Mouse (Mus musculus): ENCODE results near the gene Spaca4. TPM values are rescaled to one million over a fixed set of nuclear protein-coding genes. Genes with fewer than 3 reads are reported as not detected.
A peak's percentile ranks its signal among the peaks of the same experiment; 100 is the strongest.

Spaca4 gene
- total and polyA plus RNA-seq, 3 experiments = not detected

- Histone ChIP-seq H3K36me3 (ENCODE audit: control insufficient read depth, insufficient read depth, low read length) (no peaks in the 10 kb centered on the region), H3K4me1 (ENCODE audit: control insufficient read depth, insufficient read depth, low read length) (peaks cover 19% of the 10 kb centered on the region), H3K79me2 (replicated peaks; ENCODE audit: control insufficient read depth, insufficient read depth, low read length) (no peaks in the 10 kb centered on the region), H3K27me3 (ENCODE audit: control insufficient read depth, insufficient read depth, low read length) (no peaks in the 10 kb centered on the region), H3K27ac (peak overlapping the region; percentile 93), H3K9ac (ENCODE audit: low read depth, low read length) (no peak overlapping the region), H3K4me3 (no peak overlapping the region)
- intact Hi-C loops (cut with DNase I) = loop anchor here (1.0 to 10.0 kb wide), 5 partner anchors 40 to 128 kb away; partner anchors contain the start of gene Hsd17b14
- DNase-seq = peak; percentile 86
- WGBS = 32% methylated on average over 14 of the region's 14 CpGs
- TF ChIP-seq CTCF (IDR thresholded peaks at IDR 0.05) (0 out of 2 replicates have a peak, but pooled peaks have one; percentile 98), POLR2A (IDR thresholded peaks at IDR 0.05; ENCODE audit: insufficient read depth, low read depth, low read length) (0 out of 2 replicates have a peak, but pooled peaks have one; percentile 48), EP300 (IDR thresholded peaks at IDR 0.05; ENCODE audit: insufficient read depth, low read depth, low read length) (peak; percentile 99)
Observed at GRCm38 (mm10) chr7:45682144-45683126, 43.2 kb downstream of the Spaca4 start.

GRCm38 (mm10) chr7:45681046-45681736, 44.4 kb downstream of the Spaca4 start:
- Histone ChIP-seq H3K27ac (peak overlapping the region; percentile 93), H3K27me3 (ENCODE audit: control insufficient read depth, insufficient read depth, low read length) (no peaks in the 10 kb centered on the region), H3K36me3 (ENCODE audit: control insufficient read depth, insufficient read depth, low read length) (no peaks in the 10 kb centered on the region), H3K79me2 (replicated peaks; ENCODE audit: control insufficient read depth, insufficient read depth, low read length) (no peaks in the 10 kb centered on the region), H3K9ac (ENCODE audit: low read depth, low read length) (peak overlapping the region; percentile 1; the same call in 1 of the 2 replicates), H3K4me1 (ENCODE audit: control insufficient read depth, insufficient read depth, low read length) (peaks cover 19% of the 10 kb centered on the region), H3K4me3 (no peak overlapping the region)
- TF ChIP-seq EP300 (IDR thresholded peaks at IDR 0.05; ENCODE audit: insufficient read depth, low read depth, low read length) (0 out of 2 replicates have a peak, but pooled peaks have one; percentile 73), POLR2A (IDR thresholded peaks at IDR 0.05; ENCODE audit: insufficient read depth, low read depth, low read length) (peak; percentile 43; the same call in 1 of the 2 replicates), CTCF (IDR thresholded peaks at IDR 0.05) (no peak)
- 35% methylated on average over 8 of the region's 8 CpGs for WGBS
- DNase-seq = peak in 1 of 2 experiments; percentile 76
- intact Hi-C loops (cut with DNase I) = loop anchor here (5.0 to 10.0 kb wide), 2 partner anchors 39 to 126 kb away; partner anchors contain the start of gene Hsd17b14

GRCm38 (mm10) chr7:45679966-45680621, 45.5 kb downstream of the Spaca4 start:
- no peak overlapping the region for H3K4me3 ChIP-seq
- WGBS = 33% methylated on average over 14 of the region's 14 CpGs
- H3K27me3 ChIP-seq (ENCODE audit: control insufficient read depth, insufficient read depth, low read length) = no peaks in the 10 kb centered on the region
- TF ChIP-seq CTCF (IDR thresholded peaks at IDR 0.05) = no peak
- TF ChIP-seq EP300 (IDR thresholded peaks at IDR 0.05; ENCODE audit: insufficient read depth, low read depth, low read length) = peak; percentile 89; the same call in 1 of the 2 replicates
- peak; percentile 61 for TF ChIP-seq POLR2A (IDR thresholded peaks at IDR 0.05; ENCODE audit: insufficient read depth, low read depth, low read length)
- 0 out of 2 replicates have a peak overlapping the region, but pooled peaks have one; percentile 1 for H3K9ac ChIP-seq (ENCODE audit: low read depth, low read length)
- H3K79me2 ChIP-seq (replicated peaks; ENCODE audit: control insufficient read depth, insufficient read depth, low read length) = no peaks in the 10 kb centered on the region
- no peaks in the 10 kb centered on the region for H3K36me3 ChIP-seq (ENCODE audit: control insufficient read depth, insufficient read depth, low read length)
- H3K27ac ChIP-seq = peak overlapping the region; percentile 93
- DNase-seq = peak; percentile 62 to 77
- intact Hi-C loops (cut with DNase I) = loop anchor here (5.0 to 10.0 kb wide), 2 partner anchors 38 to 125 kb away; partner anchors contain the start of gene Hsd17b14
- peaks cover 19% of the 10 kb centered on the region for H3K4me1 ChIP-seq (ENCODE audit: control insufficient read depth, insufficient read depth, low read length)

- TF ChIP-seq POLR2A (IDR thresholded peaks at IDR 0.05; ENCODE audit: insufficient read depth, low read depth, low read length) (no peak), CTCF (IDR thresholded peaks at IDR 0.05) (no peak), EP300 (IDR thresholded peaks at IDR 0.05; ENCODE audit: insufficient read depth, low read depth, low read length) (no peak)
- DNase-seq = no peak
Observed at GRCm38 (mm10) chr7:45678513-45678912, 47.1 kb downstream of the Spaca4 start.

GRCm38 (mm10) chr7:45677627-45678295, 47.9 kb downstream of the Spaca4 start:
- TF ChIP-seq POLR2A (IDR thresholded peaks at IDR 0.05; ENCODE audit: insufficient read depth, low read depth, low read length) = no peak
- Histone ChIP-seq H3K27me3 (ENCODE audit: control insufficient read depth, insufficient read depth, low read length) (no peaks in the 10 kb centered on the region), H3K9ac (ENCODE audit: low read depth, low read length) (no peak overlapping the region), H3K36me3 (ENCODE audit: control insufficient read depth, insufficient read depth, low read length) (no peaks in the 10 kb centered on the region), H3K79me2 (replicated peaks; ENCODE audit: control insufficient read depth, insufficient read depth, low read length) (no peaks in the 10 kb centered on the region), H3K27ac (no peak overlapping the region), H3K4me1 (ENCODE audit: control insufficient read depth, insufficient read depth, low read length) (peaks cover 19% of the 10 kb centered on the region), H3K4me3 (no peak overlapping the region)
- intact Hi-C loops (cut with DNase I) = no loop called here
- DNase-seq = no peak
- WGBS = 87% methylated on average over 7 of the region's 7 CpGs

More at GRCm38 (mm10) chr7:45678513-45678912, 47.1 kb downstream of the Spaca4 start:
- intact Hi-C loops (cut with DNase I) = no loop called here
- Histone ChIP-seq H3K79me2 (replicated peaks; ENCODE audit: control insufficient read depth, insufficient read depth, low read length) (no peaks in the 10 kb centered on the region), H3K4me1 (ENCODE audit: control insufficient read depth, insufficient read depth, low read length) (peaks cover 19% of the 10 kb centered on the region), H3K9ac (ENCODE audit: low read depth, low read length) (no peak overlapping the region), H3K36me3 (ENCODE audit: control insufficient read depth, insufficient read depth, low read length) (no peaks in the 10 kb centered on the region), H3K27me3 (ENCODE audit: control insufficient read depth, insufficient read depth, low read length) (no peaks in the 10 kb centered on the region), H3K4me3 (no peak overlapping the region), H3K27ac (no peak overlapping the region)
- WGBS = 91% methylated on average over 14 of the region's 14 CpGs

Other genes with a start within 250 kb of the Spaca4 start
Only the 30 nearest of the 32 such genes appear.
- 1 to 10 TPM; 8.2 to 8.9 TPM for gene Dhdh, start 237.0 kb downstream of the Spaca4 start, total RNA-seq (2021)
- gene Dhdh, start 237.0 kb downstream of the Spaca4 start, polyA plus RNA-seq (2012; rRNA removed) = 6.4 and 10.1 TPM in 2 replicates
- gene Nucb1, start 215.4 kb downstream of the Spaca4 start, total RNA-seq (2021) = 100 to 1,000 TPM; 132 to 152 TPM
- 158 and 177 TPM in 2 replicates for gene Nucb1, start 215.4 kb downstream of the Spaca4 start, polyA plus RNA-seq (2012; rRNA removed)
- gene Ppp1r15a, start 199.5 kb downstream of the Spaca4 start, total RNA-seq (2021) = 10 to 100 TPM; 27.3 to 29.6 TPM
- gene Ppp1r15a, start 199.5 kb downstream of the Spaca4 start, polyA plus RNA-seq (2012; rRNA removed) = 20.9 and 36.0 TPM in 2 replicates
- gene Plekha4, start 199.5 kb downstream of the Spaca4 start, total RNA-seq (2021) = 1 to 10 TPM; 2.9 to 3.2 TPM
- 6.7 and 7.2 TPM in 2 replicates for gene Plekha4, start 199.5 kb downstream of the Spaca4 start, polyA plus RNA-seq (2012; rRNA removed)
- under 1 TPM in 1 of 2 experiments, not detected in 1; 0.76 TPM for gene Hsd17b14, start 170.9 kb downstream of the Spaca4 start, total RNA-seq (2021)
- gene Hsd17b14, start 170.9 kb downstream of the Spaca4 start, polyA plus RNA-seq (2012; rRNA removed) = 0.45 and 0.47 TPM in 2 replicates
- 100 to 1,000 TPM; 219 to 306 TPM for gene Bcat2, start 155.7 kb downstream of the Spaca4 start, total RNA-seq (2021)
- 142 and 198 TPM in 2 replicates for gene Bcat2, start 155.7 kb downstream of the Spaca4 start, polyA plus RNA-seq (2012; rRNA removed)
- not detected for gene Fgf21, start 110.3 kb downstream of the Spaca4 start, total RNA-seq (2021)
- gene Fgf21, start 110.3 kb downstream of the Spaca4 start, polyA plus RNA-seq (2012; rRNA removed) = not detected in 2 replicates
- not detected for gene Fut1, start 108.5 kb downstream of the Spaca4 start, total RNA-seq (2021)
- gene Fut1, start 108.5 kb downstream of the Spaca4 start, polyA plus RNA-seq (2012; rRNA removed) = 0.25 TPM in 1 of 2 replicates, not detected in the other
- under 1 TPM; 0.26 to 0.27 TPM for gene Izumo1, start 104.0 kb downstream of the Spaca4 start, total RNA-seq (2021)
- gene Izumo1, start 104.0 kb downstream of the Spaca4 start, polyA plus RNA-seq (2012; rRNA removed) = 0.29 and 0.70 TPM in 2 replicates
- gene Rasip1, start 98.3 kb downstream of the Spaca4 start, total RNA-seq (2021) = 10 to 100 TPM; 25.0 to 25.5 TPM
- 30.5 and 30.9 TPM in 2 replicates for gene Rasip1, start 98.3 kb downstream of the Spaca4 start, polyA plus RNA-seq (2012; rRNA removed)
- gene Mamstr, start 85.8 kb downstream of the Spaca4 start, total RNA-seq (2021) = 1 to 10 TPM; 3.8 to 4.0 TPM
- gene Mamstr, start 85.8 kb downstream of the Spaca4 start, polyA plus RNA-seq (2012; rRNA removed) = 11.3 and 12.0 TPM in 2 replicates
- gene Fut2, start 59.4 kb downstream of the Spaca4 start, total RNA-seq (2021) = under 1 TPM; 0.50 to 0.60 TPM
- 1.1 and 1.9 TPM in 2 replicates for gene Fut2, start 59.4 kb downstream of the Spaca4 start, polyA plus RNA-seq (2012; rRNA removed)
- under 1 TPM; 0.18 to 0.26 TPM for gene Ntn5, start 41.8 kb downstream of the Spaca4 start, total RNA-seq (2021)
- gene Ntn5, start 41.8 kb downstream of the Spaca4 start, polyA plus RNA-seq (2012; rRNA removed) = 0.47 TPM in 1 of 2 replicates, not detected in the other
- under 1 TPM; 0.16 to 0.25 TPM for gene Sec1, start 31.4 kb downstream of the Spaca4 start, total RNA-seq (2021)
- gene Sec1, start 31.4 kb downstream of the Spaca4 start, polyA plus RNA-seq (2012; rRNA removed) = 0.16 and 0.41 TPM in 2 replicates
- gene Car11, start 26.0 kb downstream of the Spaca4 start, total RNA-seq (2021) = 1 to 10 TPM; 5.2 to 6.8 TPM
- gene Car11, start 26.0 kb downstream of the Spaca4 start, polyA plus RNA-seq (2012; rRNA removed) = 10.6 and 14.4 TPM in 2 replicates
- 100 to 1,000 TPM in 1 of 2 experiments, 1 to 10 TPM in 1; 6.4 to 134 TPM for gene Dbp, start 20.7 kb downstream of the Spaca4 start, total RNA-seq (2021)
- gene Dbp, start 20.7 kb downstream of the Spaca4 start, polyA plus RNA-seq (2012; rRNA removed) = 49.3 and 93.6 TPM in 2 replicates
- 100 to 1,000 TPM; 496 to 617 TPM for gene Rpl18, start 10.4 kb downstream of the Spaca4 start, total RNA-seq (2021)
- gene Rpl18, start 10.4 kb downstream of the Spaca4 start, polyA plus RNA-seq (2012; rRNA removed) = 580 and 697 TPM in 2 replicates
- 10 to 100 TPM; 15.9 to 18.2 TPM for gene Sphk2, start 7.8 kb downstream of the Spaca4 start, total RNA-seq (2021)
- gene Sphk2, start 7.8 kb downstream of the Spaca4 start, polyA plus RNA-seq (2012; rRNA removed) = 24.1 and 24.9 TPM in 2 replicates
- gene Fam83e, start 4.6 kb downstream of the Spaca4 start, total RNA-seq (2021) = under 1 TPM; 0.13 to 0.34 TPM
- gene Fam83e, start 4.6 kb downstream of the Spaca4 start, polyA plus RNA-seq (2012; rRNA removed) = 0.64 and 1.1 TPM in 2 replicates
- gene Lmtk3, start 57.9 kb upstream of the Spaca4 start, total RNA-seq (2021) = under 1 TPM in 1 of 2 experiments, not detected in 1; 0.14 TPM
- 0.18 and 0.67 TPM in 2 replicates for gene Lmtk3, start 57.9 kb upstream of the Spaca4 start, polyA plus RNA-seq (2012; rRNA removed)
- gene Sult2b1, start 58.9 kb upstream of the Spaca4 start, total RNA-seq (2021) = not detected
- gene Sult2b1, start 58.9 kb upstream of the Spaca4 start, polyA plus RNA-seq (2012; rRNA removed) = 0.08 TPM in 1 of 2 replicates, not detected in the other
- 10 to 100 TPM; 59.1 to 61.9 TPM for gene Cyth2, start 88.8 kb upstream of the Spaca4 start, total RNA-seq (2021)
- gene Cyth2, start 88.8 kb upstream of the Spaca4 start, polyA plus RNA-seq (2012; rRNA removed) = 27.3 and 33.0 TPM in 2 replicates
- under 1 TPM; 0.66 to 0.89 TPM for gene Kcnj14, start 99.0 kb upstream of the Spaca4 start, total RNA-seq (2021)
- gene Kcnj14, start 99.0 kb upstream of the Spaca4 start, polyA plus RNA-seq (2012; rRNA removed) = 0.78 and 35.7 TPM in 2 replicates
- 10 to 100 TPM; 11.8 to 13.1 TPM for gene Grwd1, start 105.1 kb upstream of the Spaca4 start, total RNA-seq (2021)
- gene Grwd1, start 105.1 kb upstream of the Spaca4 start, polyA plus RNA-seq (2012; rRNA removed) = 9.1 and 9.4 TPM in 2 replicates
- 100 to 1,000 TPM; 107 to 126 TPM for gene Kdelr1, start 147.0 kb upstream of the Spaca4 start, total RNA-seq (2021)
- gene Kdelr1, start 147.0 kb upstream of the Spaca4 start, polyA plus RNA-seq (2012; rRNA removed) = 254 and 344 TPM in 2 replicates
- under 1 TPM; 0.31 to 0.43 TPM for gene Grin2d, start 152.6 kb upstream of the Spaca4 start, total RNA-seq (2021)
- 0.56 and 0.92 TPM in 2 replicates for gene Grin2d, start 152.6 kb upstream of the Spaca4 start, polyA plus RNA-seq (2012; rRNA removed)
- not detected for gene Syngr4, start 170.9 kb upstream of the Spaca4 start, total RNA-seq (2021)
- gene Syngr4, start 170.9 kb upstream of the Spaca4 start, polyA plus RNA-seq (2012; rRNA removed) = 0.38 and 0.53 TPM in 2 replicates
- gene Tmem143, start 171.1 kb upstream of the Spaca4 start, total RNA-seq (2021) = 100 to 1,000 TPM; 113 to 132 TPM
- gene Tmem143, start 171.1 kb upstream of the Spaca4 start, polyA plus RNA-seq (2012; rRNA removed) = 205 and 206 TPM in 2 replicates
- gene Emp3, start 195.6 kb upstream of the Spaca4 start, total RNA-seq (2021) = 10 to 100 TPM; 24.2 to 29.2 TPM
- gene Emp3, start 195.6 kb upstream of the Spaca4 start, polyA plus RNA-seq (2012; rRNA removed) = 59.7 and 77.7 TPM in 2 replicates
- gene Ccdc114, start 198.3 kb upstream of the Spaca4 start, total RNA-seq (2021) = 1 to 10 TPM in 1 of 2 experiments, under 1 TPM in 1; 0.94 to 1.0 TPM
- gene Ccdc114, start 198.3 kb upstream of the Spaca4 start, polyA plus RNA-seq (2012; rRNA removed) = 1.7 and 2.1 TPM in 2 replicates

Measured in heart, adult 2 months (tissue).